9 mouse cellular contexts compared by ENCODE assay signal in genomic region chr7:106213770-106214169, GRCm38 (mm10). TPM values are rescaled to one million over a fixed set of nuclear protein-coding genes. Genes with fewer than 3 reads are reported as not detected.
DNase-seq lines count a peak whose midpoint lies in the region; ATAC-seq and TF ChIP-seq lines count a peak whose summit lies in the region.
"Not testable (repeated sequence)": the region's sequence is repeated elsewhere in the genome, so short reads cannot be mapped to it uniquely, and the experiment has no call there.
"Had no signal": no experiment of that assay in that cellular context is flagged by ENCODE, and none has a peak within 500 bp of the region (broad histone marks: within the 10 kb centered on the region; RNA-seq: fewer than 3 reads in every experiment).

No protein-coding gene starts in this region.

- no CpG with 5 or more reads among the region's 4 CpGs for WGBS in forebrain, embryonic 14.5 days
- WGBS in heart, embryonic 15.5 days, result no CpG with 5 or more reads among the region's 4 CpGs
- WGBS in intestine, embryonic 14.5 days, result no CpG with 5 or more reads among the region's 4 CpGs
- no CpG with 5 or more reads among the region's 4 CpGs for WGBS in limb, embryonic 11.5 days
- WGBS in liver, postnatal 0 days (ENCODE audit: insufficient replicate concordance), result no CpG with 5 or more reads among the region's 4 CpGs
- WGBS in midbrain, embryonic 12.5 days, result no CpG with 5 or more reads among the region's 4 CpGs
- no CpG with 5 or more reads among the region's 4 CpGs for WGBS in neural tube, embryonic 14.5 days

- H3K4me2 ChIP-seq in forebrain, embryonic 14.5 days (ENCODE audit: low read length); heart, embryonic 15.5 days; intestine, embryonic 14.5 days (ENCODE audit: low read length); limb, embryonic 11.5 days (ENCODE audit: low read depth, severe bottlenecking); liver, postnatal 0 days (ENCODE audit: low read depth, low read length); midbrain, embryonic 12.5 days (replicated peaks); neural tube, embryonic 14.5 days (ENCODE audit: low read depth, low read length): not testable (repeated sequence)

- not testable (repeated sequence) for H3K27ac ChIP-seq in forebrain, embryonic 14.5 days (ENCODE audit: low read depth, low read length); heart, embryonic 15.5 days; intestine, embryonic 14.5 days (ENCODE audit: low read depth); limb, embryonic 11.5 days (replicated peaks; ENCODE audit: low read depth, low read length); liver, postnatal 0 days (ENCODE audit: low read depth); midbrain, embryonic 12.5 days (replicated peaks); neural tube, embryonic 14.5 days (ENCODE audit: low read depth, low read length)

- TF ChIP-seq CTCF in liver, postnatal 0 days (IDR thresholded peaks at IDR 0.05; ENCODE audit: low read depth), result not testable (repeated sequence)

- H3K27me3 ChIP-seq in forebrain, embryonic 14.5 days (replicated peaks; ENCODE audit: control insufficient read depth, insufficient read depth, low read length); heart, embryonic 15.5 days; intestine, embryonic 14.5 days (replicated peaks; ENCODE audit: control insufficient read depth, insufficient read depth, low read length); limb, embryonic 11.5 days (ENCODE audit: control insufficient read depth, insufficient read depth, low read length); liver, postnatal 0 days (ENCODE audit: insufficient read depth, low read length); midbrain, embryonic 12.5 days; neural tube, embryonic 14.5 days (ENCODE audit: control insufficient read depth, insufficient read depth, low read length): not testable (repeated sequence)

- TF ChIP-seq EP300 in liver, postnatal 0 days (IDR thresholded peaks at IDR 0.05; ENCODE audit: low read depth), result not testable (repeated sequence)

- not testable (repeated sequence) for H3K4me1 ChIP-seq in forebrain, embryonic 14.5 days (ENCODE audit: control insufficient read depth, insufficient read depth, low read length); heart, embryonic 15.5 days (replicated peaks); intestine, embryonic 14.5 days (replicated peaks; ENCODE audit: control insufficient read depth, insufficient read depth, low read length); limb, embryonic 11.5 days (ENCODE audit: control insufficient read depth, insufficient read depth, low read length); liver, postnatal 0 days (ENCODE audit: insufficient read depth); midbrain, embryonic 12.5 days; neural tube, embryonic 14.5 days (ENCODE audit: control insufficient read depth, insufficient read depth, low read length)

- DNase-seq in forebrain, embryonic 14.5 days (ENCODE audit: low spot score); intestine, embryonic 14.5 days (ENCODE audit: low spot score); limb, embryonic 11.5 days (ENCODE audit: low spot score); liver, postnatal 0 days: not testable (repeated sequence)

- not testable (repeated sequence) for H3K36me3 ChIP-seq in forebrain, embryonic 14.5 days (ENCODE audit: control insufficient read depth, insufficient read depth, low read length); heart, embryonic 15.5 days; intestine, embryonic 14.5 days (ENCODE audit: control insufficient read depth, insufficient read depth, low read length); limb, embryonic 11.5 days (ENCODE audit: control insufficient read depth, insufficient read depth, low read length); liver, postnatal 0 days (replicated peaks; ENCODE audit: insufficient read depth, low read length); midbrain, embryonic 12.5 days; neural tube, embryonic 14.5 days (ENCODE audit: control insufficient read depth, insufficient read depth, low read length)

- ATAC-seq in common myeloid progenitor, adult 5-6 weeks (replicated peaks; ENCODE audit: low read depth, poor library complexity, severe bottlenecking), result peak; percentile 81
- ATAC-seq in forebrain, embryonic 14.5 days, result 0 out of 2 replicates have a peak, but pooled peaks have one; percentile 48
- 0 out of 2 replicates have a peak, but pooled peaks have one; percentile 43 for ATAC-seq in heart, embryonic 15.5 days (replicated peaks; ENCODE audit: insufficient number of reproducible peaks, insufficient read depth, low FRiP score, low read depth)
- ATAC-seq in intestine, embryonic 14.5 days (replicated peaks; ENCODE audit: low FRiP score, low TSS enrichment, low read depth), result 0 out of 2 replicates have a peak, but pooled peaks have one; percentile 55
- ATAC-seq in limb, embryonic 11.5 days (ENCODE audit: insufficient number of reproducible peaks, low FRiP score, low TSS enrichment, low read depth), result peak; percentile 60; the same call in 1 of the 2 replicates
- peak; percentile 76 for ATAC-seq in liver, postnatal 0 days
- ATAC-seq in midbrain, embryonic 12.5 days (ENCODE audit: low FRiP score, low read depth), result peak; percentile 85
- ATAC-seq in neural tube, embryonic 14.5 days (ENCODE audit: low read depth), result peak; percentile 63

- H3K4me3 ChIP-seq in forebrain, embryonic 14.5 days (ENCODE audit: low read depth, low read length); heart, embryonic 15.5 days; intestine, embryonic 14.5 days (ENCODE audit: low read depth, low read length); limb, embryonic 11.5 days (ENCODE audit: low read depth, low read length); liver, postnatal 0 days (ENCODE audit: low read depth, low read length); midbrain, embryonic 12.5 days; neural tube, embryonic 14.5 days (ENCODE audit: low read depth, low read length): not testable (repeated sequence)

- not testable (repeated sequence) for H3K9ac ChIP-seq in forebrain, embryonic 14.5 days (ENCODE audit: low read length); heart, embryonic 15.5 days; intestine, embryonic 14.5 days (ENCODE audit: low read length); limb, embryonic 11.5 days (ENCODE audit: low read length); liver, postnatal 0 days (replicated peaks); midbrain, embryonic 12.5 days (replicated peaks); neural tube, embryonic 14.5 days (replicated peaks; ENCODE audit: low read depth, low read length)

- H3K9me3 ChIP-seq in forebrain, embryonic 14.5 days (replicated peaks; ENCODE audit: control insufficient read depth, low read length); heart, embryonic 15.5 days (replicated peaks); intestine, embryonic 14.5 days (ENCODE audit: control insufficient read depth, low read length); limb, embryonic 11.5 days (ENCODE audit: control insufficient read depth, low read length); liver, postnatal 0 days (ENCODE audit: low read length); midbrain, embryonic 12.5 days; neural tube, embryonic 14.5 days (ENCODE audit: control insufficient read depth, low read length): not testable (repeated sequence)

RNA-seq across cellular contexts. Expression of gene Gvin1, which starts 1.4 kb away (rescaled TPM):
- 63.0 and 70.0 TPM in 2 replicates for total RNA-seq in common myeloid progenitor, adult 5-6 weeks (2017)
- 0.08 and 0.15 TPM in 2 replicates for polyA plus RNA-seq in forebrain, embryonic 14.5 days (2014; fragmentation: Nextera tagmentation; extraction: Ambion mirVana)
- polyA plus RNA-seq in heart, embryonic 15.5 days (2015; fragmentation: Nextera tagmentation; extraction: Ambion mirVana), result 0.83 and 0.84 TPM in 2 replicates
- 0.47 and 0.60 TPM in 2 replicates for polyA plus RNA-seq in intestine, embryonic 14.5 days (2014; fragmentation: Nextera tagmentation; extraction: Ambion mirVana)
- 0.26 TPM in 1 of 2 replicates, not detected in the other for polyA plus RNA-seq in limb, embryonic 11.5 days (2014; fragmentation: Nextera tagmentation; extraction: Ambion mirVana)
- 0.70 and 0.97 TPM in 2 replicates for polyA plus RNA-seq in liver, postnatal 0 days (2015; fragmentation: Nextera tagmentation; extraction: Ambion mirVana)
- 0.18 and 0.20 TPM in 2 replicates for polyA plus RNA-seq in midbrain, embryonic 12.5 days (2016; fragmentation: Nextera tagmentation; extraction: Ambion mirVana)
- 0.07 TPM in 1 of 2 replicates, not detected in the other for polyA plus RNA-seq in neural tube, embryonic 14.5 days (2014; fragmentation: Nextera tagmentation; extraction: Ambion mirVana)
- total RNA-seq: MEL had no signal
